Mouse (Mus musculus): ENCODE data around the gene Lgi1.

Lgi1 gene

GRCm38 (mm10) chr19:38264505-38265500, at the start of gene Lgi1:
TSS of gene Lgi1 (plus strand) at chr19:38264536.
- no peak for DNase-seq (ENCODE audit: low spot score in 2 of 2)

GRCm38 (mm10) chr19:38217696-38218095, 46.6 kb upstream of the Lgi1 start:
- DNase-seq (ENCODE audit: low spot score in 2 of 2): no peak

- no peak for DNase-seq (ENCODE audit: low spot score in 2 of 2)
Measured at GRCm38 (mm10) chr19:38223356-38223904, 40.9 kb upstream of the Lgi1 start.

GRCm38 (mm10) chr19:38223905-38224684, 40.2 kb upstream of the Lgi1 start, which contains the start of gene Fra10ac1:
TSS of gene Fra10ac1 (minus strand) at chr19:38224156.
- DNase-seq (ENCODE audit: low spot score in 2 of 2): peak; percentile 90 to 94

GRCm38 (mm10) chr19:38224685-38225060, 39.7 kb upstream of the Lgi1 start:
- no peak for DNase-seq (ENCODE audit: low spot score in 2 of 2)

GRCm38 (mm10) chr19:38228699-38229098, 35.6 kb upstream of the Lgi1 start:
- no peak for DNase-seq (ENCODE audit: low spot score in 2 of 2)

GRCm38 (mm10) chr19:38232087-38232486, 32.2 kb upstream of the Lgi1 start:
- no peak for DNase-seq (ENCODE audit: low spot score in 2 of 2)

- DNase-seq (ENCODE audit: low spot score in 2 of 2): no peak
Measured at GRCm38 (mm10) chr19:38232516-38232915, 31.8 kb upstream of the Lgi1 start.

GRCm38 (mm10) chr19:38236526-38236925, 27.8 kb upstream of the Lgi1 start:
- no peak for DNase-seq (ENCODE audit: low spot score in 2 of 2)

- DNase-seq (ENCODE audit: low spot score in 2 of 2): no peak
Measured at GRCm38 (mm10) chr19:38237834-38238212, 26.5 kb upstream of the Lgi1 start.

- no peak for DNase-seq (ENCODE audit: low spot score in 2 of 2)
Measured at GRCm38 (mm10) chr19:38238213-38238951, 26.0 kb upstream of the Lgi1 start.

GRCm38 (mm10) chr19:38242314-38242852, 22.0 kb upstream of the Lgi1 start:
- no peak for DNase-seq (ENCODE audit: low spot score in 2 of 2)

- DNase-seq (ENCODE audit: low spot score in 2 of 2): peak in 1 of 2 experiments; percentile 28
Measured at GRCm38 (mm10) chr19:38244748-38245147, 19.6 kb upstream of the Lgi1 start.

GRCm38 (mm10) chr19:38245361-38246176, 18.8 kb upstream of the Lgi1 start:
- DNase-seq (ENCODE audit: low spot score in 2 of 2): no peak

GRCm38 (mm10) chr19:38246177-38246622, 18.1 kb upstream of the Lgi1 start:
- no peak for DNase-seq (ENCODE audit: low spot score in 2 of 2)

GRCm38 (mm10) chr19:38249627-38250026, 14.7 kb upstream of the Lgi1 start:
- no peak for DNase-seq (ENCODE audit: low spot score in 2 of 2)

GRCm38 (mm10) chr19:38253796-38254195, 10.5 kb upstream of the Lgi1 start:
- DNase-seq (ENCODE audit: low spot score in 2 of 2): no peak

GRCm38 (mm10) chr19:38258651-38259065, 5.7 kb upstream of the Lgi1 start:
- no peak for DNase-seq (ENCODE audit: low spot score in 2 of 2)

GRCm38 (mm10) chr19:38259436-38259835, 4.9 kb upstream of the Lgi1 start:
- DNase-seq (ENCODE audit: low spot score in 2 of 2): no peak

GRCm38 (mm10) chr19:38260346-38260745, 4.0 kb upstream of the Lgi1 start:
- no peak for DNase-seq (ENCODE audit: low spot score in 2 of 2)
